Mouse (Mus musculus): ENCODE data around the gene Gm8764.
"Not testable (repeated sequence)": the region's sequence is repeated elsewhere in the genome, so short reads cannot be mapped to it uniquely, and the experiment has no call there.

Gene Gm8764

DNA sequence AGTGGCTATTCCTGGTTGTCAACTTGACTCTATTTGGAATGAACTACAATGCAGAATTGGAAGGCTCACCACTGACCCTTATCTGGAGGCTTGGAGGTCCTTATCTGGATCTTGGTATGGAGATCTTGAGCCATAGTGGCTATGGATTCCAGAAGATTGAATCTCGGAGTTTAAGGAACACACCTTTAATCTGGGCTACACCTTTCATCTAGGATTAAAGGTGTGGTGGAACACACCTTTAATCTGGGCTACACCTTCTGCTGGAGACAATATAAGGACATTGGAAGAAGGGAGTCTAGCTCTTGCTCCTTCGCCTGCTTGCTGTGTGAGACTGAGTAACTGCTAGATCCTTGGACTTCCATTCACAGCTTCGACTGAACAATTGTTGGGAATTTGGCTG is at the start of gene Gm8764:
TSS of gene Gm8764 (plus strand) at position 301 of the 400 bp plus-strand sequence.
- DNase-seq: not testable (repeated sequence)

DNA sequence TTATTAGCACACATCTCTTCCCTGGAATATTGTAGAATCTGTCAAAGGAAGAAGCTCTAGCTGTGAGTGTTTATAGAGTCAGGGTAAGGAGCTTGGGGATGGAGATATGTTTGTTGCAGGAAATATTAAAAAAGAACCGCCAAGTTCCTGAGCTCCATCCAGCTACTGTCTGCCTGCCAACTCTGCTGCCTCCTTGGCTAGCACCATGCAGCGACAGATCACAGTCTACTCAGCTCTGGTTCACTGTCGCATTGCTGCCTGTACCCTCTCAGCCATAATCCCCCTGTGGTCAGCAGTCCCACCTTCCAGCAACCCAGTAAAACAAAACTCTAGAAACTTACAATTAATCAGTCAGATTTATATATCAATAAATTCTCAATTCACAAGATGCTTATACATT is 49.8 kb upstream of the Gm8764 start:
- no peak for DNase-seq

GRCm38 (mm10) chr10:104118312-104118711 is 41.5 kb upstream of the Gm8764 start:
- no peak for DNase-seq

GRCm38 (mm10) chr10:104142687-104143086 is 17.1 kb upstream of the Gm8764 start, which contains the start of gene Gm21293:
Gene Gm21293 (plus strand): TSS chr10:104142987.
- not testable (repeated sequence) for DNase-seq

- DNase-seq: not testable (repeated sequence)
These were observed 8.6 kb upstream of the Gm8764 start, which contains the start of gene Gm6763 for GRCm38 (mm10) chr10:104151197-104151596. Gene Gm6763 (plus strand): TSS chr10:104151497.

- DNase-seq: not testable (repeated sequence)
These were observed 8.4 kb downstream of the Gm8764 start, which contains the start of gene Gm21304 for GRCm38 (mm10) chr10:104168215-104168614. Gene Gm21304 (plus strand): TSS chr10:104168515.

DNA sequence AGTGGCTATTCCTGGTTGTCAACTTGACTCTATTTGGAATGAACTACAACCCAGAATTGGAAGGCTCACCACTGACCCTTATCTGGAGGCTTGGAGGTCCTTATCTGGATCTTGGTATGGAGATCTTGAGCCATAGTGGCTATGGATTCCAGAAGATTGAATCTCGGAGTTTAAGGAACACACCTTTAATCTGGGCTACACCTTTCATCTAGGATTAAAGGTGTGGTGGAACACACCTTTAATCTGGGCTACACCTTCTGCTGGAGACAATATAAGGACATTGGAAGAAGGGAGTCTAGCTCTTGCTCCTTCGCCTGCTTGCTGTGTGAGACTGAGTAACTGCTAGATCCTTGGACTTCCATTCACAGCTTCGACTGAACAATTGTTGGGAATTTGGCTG is 16.9 kb downstream of the Gm8764 start, which contains the start of gene Gm21312:
TSS of gene Gm21312 (plus strand) at position 301 of the 400 bp plus-strand sequence.
- DNase-seq: not testable (repeated sequence)

DNA sequence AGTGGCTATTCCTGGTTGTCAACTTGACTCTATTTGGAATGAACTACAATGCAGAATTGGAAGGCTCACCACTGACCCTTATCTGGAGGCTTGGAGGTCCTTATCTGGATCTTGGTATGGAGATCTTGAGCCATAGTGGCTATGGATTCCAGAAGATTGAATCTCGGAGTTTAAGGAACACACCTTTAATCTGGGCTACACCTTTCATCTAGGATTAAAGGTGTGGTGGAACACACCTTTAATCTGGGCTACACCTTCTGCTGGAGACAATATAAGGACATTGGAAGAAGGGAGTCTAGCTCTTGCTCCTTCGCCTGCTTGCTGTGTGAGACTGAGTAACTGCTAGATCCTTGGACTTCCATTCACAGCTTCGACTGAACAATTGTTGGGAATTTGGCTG is 25.4 kb downstream of the Gm8764 start, which contains the start of gene Gm20765:
TSS of gene Gm20765 (plus strand) at position 301 of the 400 bp plus-strand sequence.
- not testable (repeated sequence) for DNase-seq

GRCm38 (mm10) chr10:104193742-104194141 is 33.9 kb downstream of the Gm8764 start, which contains the start of gene Gm4340:
Gene Gm4340 (plus strand): TSS chr10:104194042.
- not testable (repeated sequence) for DNase-seq

DNA sequence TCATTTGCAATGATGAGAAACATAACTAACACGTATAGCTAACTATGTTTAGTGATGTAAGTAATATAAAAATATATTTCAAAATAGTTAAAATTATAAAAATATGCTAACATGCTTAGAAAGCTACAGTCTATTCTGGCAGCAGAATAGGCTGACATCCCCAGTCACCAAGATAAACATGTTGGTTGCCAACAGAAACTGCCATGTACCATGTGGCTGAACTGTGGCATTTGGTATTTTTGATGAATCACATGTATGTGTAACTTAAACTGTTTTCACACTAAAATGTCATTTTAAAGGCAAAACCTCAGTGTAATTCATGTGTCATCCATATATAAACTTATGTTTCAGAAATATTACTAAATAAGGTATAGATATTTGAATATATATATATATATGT is 49.8 kb downstream of the Gm8764 start:
- DNase-seq: no peak

- DNase-seq: no peak
These were observed 50.6 kb downstream of the Gm8764 start for GRCm38 (mm10) chr10:104210268-104210990.

Measured in cerebellum, adult 18-20 months (tissue).